Mouse (Mus musculus) brain, embryonic 18.5 days (tissue): ENCODE measurements around the gene Sidt2.
A peak's percentile ranks its signal among the peaks of the same experiment; 100 is the strongest.

Source experiments
- DNase-seq: peaks from one replicate; pipeline ENCODE4 v3.0.0-alpha.2; 2012; ENCODE audit warnings: low read depth, low spot score

The Sidt2 gene

DNA sequence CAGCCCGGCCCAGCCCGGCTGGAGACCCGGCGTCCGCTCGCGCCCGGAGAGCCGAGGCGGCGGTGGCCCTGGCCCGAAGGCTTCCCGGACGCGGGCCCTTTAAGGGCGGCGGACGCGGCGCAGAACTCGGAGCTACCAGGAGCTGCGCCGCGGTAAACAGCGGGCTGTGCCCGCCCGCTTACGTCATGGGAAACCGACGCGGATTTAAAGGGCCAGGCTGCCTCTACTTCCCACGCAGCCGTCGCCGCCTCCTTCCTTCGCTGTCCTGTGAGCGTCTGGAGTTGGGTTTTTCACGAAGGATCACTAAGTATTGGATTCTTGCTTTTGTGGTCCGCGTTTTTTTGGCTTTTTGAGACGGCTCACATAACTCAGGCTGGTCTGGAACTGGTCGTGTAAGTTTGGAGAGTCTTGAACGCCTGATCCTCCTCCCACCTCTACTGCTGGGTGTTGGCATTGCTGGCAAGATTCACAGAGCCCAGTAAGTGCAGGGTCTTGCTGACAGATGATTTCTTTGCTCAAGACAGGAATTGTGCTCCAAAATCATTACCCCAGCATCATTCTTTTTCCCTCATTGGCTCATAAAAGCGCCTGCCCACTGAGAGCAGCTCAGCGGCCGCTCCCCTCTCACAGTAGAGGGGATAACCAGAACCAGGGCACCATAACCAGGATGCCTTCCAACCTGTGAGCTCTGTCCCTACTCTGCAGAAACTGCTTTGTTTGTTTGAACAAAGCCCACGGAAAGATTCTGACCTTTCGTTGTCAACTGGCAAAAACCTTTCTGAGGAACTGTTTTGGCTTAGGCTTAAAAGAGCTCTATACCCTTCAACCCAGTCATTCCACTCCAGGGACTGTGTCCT is at the start of gene Sidt2:
Sidt2 (minus strand) TSS at position 152 of the 857 bp plus-strand sequence.
- peak; percentile 76 for DNase-seq

DNA sequence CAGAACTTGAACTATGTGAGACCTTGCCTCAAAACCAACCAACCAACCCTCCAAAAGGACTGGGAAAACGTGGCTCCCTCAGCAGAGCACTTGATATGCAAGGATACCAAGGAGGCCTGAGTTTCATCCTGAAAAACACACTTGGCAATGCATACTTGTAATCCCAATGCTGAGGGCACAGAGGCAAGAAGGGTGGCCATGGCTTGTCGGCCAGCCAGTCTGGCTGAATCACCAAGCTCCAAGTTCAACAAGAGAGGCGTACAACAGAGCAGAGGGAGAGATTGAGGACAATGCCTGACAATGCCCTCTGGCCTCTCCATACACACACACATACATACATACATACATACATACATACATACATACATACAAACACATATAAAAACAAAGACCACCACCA is 49.5 kb upstream of the Sidt2 start:
- no peak for DNase-seq

DNA sequence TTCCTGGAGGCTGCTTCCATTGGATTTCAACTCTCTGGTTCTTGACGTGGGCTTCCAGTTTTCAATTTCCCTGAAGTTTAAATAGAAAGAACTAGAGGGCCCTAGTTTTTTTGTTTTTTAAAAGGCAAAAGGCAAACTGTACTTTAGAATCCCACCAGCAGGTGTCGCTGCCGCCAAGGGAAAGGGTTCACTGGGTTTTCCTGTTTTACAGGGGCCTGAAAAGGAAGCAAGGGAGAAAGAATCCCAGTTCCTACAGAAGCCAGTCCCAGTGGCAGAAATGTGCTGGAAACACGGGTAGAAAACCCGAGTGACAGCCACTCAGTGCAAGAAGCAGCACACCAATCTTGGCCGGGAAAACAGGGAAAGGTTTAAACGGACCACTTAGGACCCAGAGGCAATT is 48.7 kb upstream of the Sidt2 start:
- DNase-seq: peak; percentile 60

DNA sequence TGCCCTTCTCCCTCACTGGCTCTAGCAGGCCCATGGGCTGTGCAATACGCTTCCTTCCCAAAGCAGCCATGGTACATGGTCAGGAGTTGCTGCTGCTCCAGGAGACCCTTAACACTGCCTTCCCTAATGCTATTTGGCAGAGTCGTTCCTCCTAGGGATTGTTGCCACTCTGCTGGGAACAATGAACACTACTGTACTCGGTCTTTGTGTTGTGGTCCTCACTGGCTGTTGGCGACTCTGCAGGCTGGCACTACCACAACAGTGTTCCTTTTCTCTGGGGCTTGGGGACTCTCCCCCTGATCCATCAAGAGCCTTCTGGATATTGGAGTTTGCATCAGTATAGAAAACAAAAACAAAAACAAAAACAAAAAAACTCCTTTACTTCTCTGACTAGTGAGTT is 44.0 kb upstream of the Sidt2 start:
- DNase-seq: no peak

DNA sequence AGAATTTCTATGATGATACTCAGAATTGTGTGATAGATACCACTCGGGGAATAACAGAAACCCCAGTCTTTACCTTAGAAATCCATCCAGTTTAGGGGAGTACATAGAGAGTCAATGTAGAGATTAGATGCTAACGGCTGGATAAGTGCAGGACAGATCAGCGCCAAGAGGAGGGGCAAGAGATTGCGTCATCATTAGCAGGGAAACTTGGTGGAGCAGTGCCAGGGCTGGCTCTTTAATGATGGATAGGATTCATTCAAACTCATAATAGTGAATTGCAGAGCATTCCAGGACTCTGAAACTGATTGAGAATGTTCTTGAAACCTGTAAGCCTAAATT is 30.1 kb upstream of the Sidt2 start:
- DNase-seq: no peak

DNA sequence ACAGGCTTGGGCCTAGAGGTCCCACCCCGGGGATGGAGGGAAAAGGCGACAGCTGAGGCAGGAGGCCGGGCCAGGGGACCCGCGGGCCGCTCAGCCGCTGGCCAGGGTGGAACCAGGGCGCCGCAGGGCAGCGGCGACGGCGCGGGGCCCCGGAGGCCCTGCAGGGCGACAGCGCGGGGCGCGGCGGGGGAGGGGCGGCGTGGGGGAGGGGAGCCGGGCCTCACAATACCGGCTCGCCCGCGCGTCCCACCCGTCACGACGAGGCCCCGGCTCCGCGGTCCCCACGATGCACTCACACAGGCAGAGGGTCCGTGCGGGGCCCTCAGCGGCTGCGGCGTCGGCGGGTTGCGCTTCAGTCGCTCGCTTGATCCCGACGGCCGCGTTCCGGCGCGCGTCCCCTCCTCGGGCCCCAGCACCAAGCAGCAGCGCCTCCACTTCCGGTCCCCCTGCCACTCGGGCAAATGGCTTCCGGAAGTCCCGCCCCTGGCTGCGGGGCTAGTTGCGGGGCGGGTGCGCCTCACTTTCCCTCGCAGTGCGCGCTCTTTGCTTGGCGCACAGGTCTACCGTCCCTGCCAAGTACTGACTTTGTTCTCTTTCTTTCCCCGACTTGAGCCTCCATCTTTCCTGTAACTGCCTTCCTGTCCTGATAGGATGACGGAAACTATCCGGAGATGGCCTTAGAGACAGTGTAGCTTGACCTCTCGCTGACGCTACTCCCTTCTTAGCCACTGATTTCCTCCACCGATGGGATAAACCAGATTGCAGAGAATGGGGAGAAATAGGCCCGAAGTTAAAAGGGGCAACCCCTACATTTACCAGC is 29.6 kb upstream of the Sidt2 start:
- DNase-seq: peak; percentile 75

DNA sequence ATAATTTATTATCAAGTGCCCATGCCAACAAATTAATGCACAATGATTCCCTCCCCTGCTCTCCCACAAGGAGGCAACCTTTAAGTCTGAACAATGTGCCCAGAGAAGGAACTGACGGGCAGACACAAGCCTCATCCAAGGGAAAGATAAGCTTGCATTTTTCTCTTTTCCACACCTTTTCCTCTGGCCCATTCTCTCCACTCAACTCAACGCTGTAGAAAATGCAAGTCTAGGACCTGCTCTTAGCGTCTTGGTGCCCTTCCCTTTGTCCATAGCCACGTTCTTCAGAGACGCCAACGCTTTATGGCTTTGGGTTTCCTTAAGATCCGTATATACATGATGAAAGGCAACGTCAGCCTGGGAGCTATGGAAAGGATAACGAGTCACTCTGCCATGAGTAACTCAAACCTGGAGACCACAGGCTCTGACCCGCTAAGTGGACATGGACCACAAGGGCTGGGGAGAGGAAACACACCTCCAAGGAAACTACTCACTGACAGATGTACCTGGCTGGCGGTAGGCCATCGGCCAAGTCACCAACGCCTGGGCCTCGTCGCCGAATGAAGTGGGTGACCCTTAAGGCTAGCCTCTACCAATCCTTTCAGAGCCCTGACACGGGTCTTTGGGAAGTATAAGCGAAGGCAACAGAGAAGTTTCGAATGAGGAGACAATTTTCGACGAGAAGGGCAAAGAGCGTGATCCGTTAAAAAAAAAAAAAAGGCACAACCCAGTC is 28.8 kb upstream of the Sidt2 start:
- no peak for DNase-seq

DNA sequence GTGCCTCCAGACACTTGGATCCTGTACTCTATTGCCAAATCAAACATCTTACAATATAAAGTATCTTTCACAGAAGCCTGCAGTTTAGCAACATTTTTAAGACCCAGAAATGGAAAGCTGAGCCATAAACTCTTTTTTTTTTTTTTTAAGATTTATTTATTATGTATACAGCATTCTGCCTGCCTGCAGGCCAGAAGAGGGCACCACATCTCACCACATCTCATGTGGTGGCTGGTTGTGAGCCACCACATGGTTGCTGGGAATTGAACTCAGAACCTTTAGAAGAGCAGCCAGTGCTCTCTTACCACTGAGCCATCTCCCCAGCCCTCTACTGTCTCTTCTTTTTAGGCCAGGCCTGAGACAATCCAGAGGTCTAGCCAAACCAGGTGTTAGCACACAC is 26.3 kb upstream of the Sidt2 start:
- no peak for DNase-seq

DNA sequence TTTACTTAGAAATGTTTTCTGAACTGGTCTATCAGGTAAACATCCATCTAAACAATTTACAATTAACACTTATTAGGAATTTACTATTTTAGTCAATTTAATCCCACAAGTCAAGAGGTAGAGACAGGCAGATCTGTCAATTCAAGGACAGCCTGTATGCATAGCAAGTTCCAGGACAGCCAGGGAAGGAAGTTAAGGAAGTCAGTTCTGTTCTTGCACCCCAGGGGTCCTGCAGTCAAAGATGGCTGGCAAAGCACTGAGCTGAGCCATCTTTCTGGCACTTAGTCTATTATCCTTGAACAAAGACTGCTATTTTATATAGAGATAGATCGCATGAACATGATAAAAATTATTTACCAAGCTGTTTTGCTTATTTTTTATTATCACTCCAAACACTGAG is 25.6 kb upstream of the Sidt2 start:
- DNase-seq: no peak

DNA sequence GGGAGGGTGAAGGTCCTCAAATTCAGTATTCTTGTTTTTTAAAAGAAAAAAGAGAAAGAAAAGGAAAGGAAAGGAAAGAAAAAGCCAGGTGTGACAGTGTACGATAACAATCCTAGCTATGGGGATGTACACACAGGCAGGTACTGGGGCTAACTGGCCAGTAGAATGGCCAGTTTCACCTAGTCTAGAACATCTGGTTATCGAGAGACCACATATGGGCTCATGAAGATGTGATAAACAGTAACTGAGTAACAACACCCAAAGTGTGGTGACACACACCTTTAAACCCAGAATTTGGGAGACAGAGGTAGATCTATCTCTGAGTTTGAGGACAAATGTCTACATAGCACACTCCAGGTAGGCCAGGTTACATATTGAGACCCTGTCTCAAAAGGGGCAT is 24.7 kb upstream of the Sidt2 start:
- DNase-seq: no peak

DNA sequence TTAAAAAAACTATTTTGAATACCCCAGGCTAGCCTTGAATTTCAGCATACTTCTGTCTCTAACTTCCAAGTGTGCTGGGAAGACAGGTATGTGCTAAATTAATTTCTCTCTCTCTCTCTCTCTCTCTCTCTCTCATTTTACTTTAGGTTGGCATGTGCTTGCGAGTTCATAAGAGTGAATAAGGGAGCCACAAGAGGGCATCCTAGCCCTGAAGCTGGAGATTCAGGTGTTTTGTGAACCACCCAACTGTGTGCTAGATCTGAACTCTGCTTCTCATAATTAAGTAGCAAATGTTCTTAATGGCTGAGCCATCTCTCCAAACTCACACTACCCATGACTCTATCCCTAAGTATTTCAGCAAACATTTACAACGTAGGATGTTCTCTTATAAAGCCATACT is 21.8 kb upstream of the Sidt2 start:
- no peak for DNase-seq

DNA sequence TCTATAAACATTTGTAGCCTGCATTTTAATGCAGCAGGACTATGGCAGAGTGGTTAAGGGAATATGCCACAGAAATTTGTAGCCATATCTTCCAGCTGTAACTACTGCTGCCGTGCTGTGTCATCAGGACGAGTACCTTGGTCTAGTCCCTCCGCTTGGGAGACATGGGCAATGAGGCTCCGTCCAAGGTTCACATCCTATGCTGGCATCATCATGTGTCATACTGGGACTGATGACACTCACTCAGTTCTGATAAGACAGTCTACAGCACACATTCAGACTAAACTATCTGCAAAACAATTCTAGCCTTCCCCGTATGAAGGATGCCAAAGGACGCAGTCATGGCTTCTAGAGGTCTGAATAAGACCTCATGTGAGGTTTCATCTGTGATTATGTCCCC is 8.5 kb upstream of the Sidt2 start:
- no peak for DNase-seq

DNA sequence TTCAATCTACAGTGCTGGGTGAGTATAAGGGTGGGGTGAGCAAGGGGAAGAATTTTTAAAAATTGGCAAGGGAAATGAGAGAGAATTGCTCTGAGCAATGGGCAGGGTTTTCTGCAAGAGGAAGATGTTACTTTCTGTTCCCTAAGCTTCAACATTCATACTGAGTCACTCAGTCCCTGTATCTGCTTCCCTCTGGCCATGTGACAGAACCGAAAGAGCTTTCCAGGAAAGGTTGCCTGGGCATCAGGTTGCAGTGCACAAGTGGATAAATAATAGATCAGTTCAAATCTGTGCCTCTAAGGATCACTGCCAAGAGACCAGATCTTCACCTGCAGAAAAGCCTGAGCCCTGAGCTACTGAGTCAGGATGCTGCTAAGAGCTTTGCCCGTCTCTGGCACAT is 6.8 kb upstream of the Sidt2 start:
- no peak for DNase-seq

DNA sequence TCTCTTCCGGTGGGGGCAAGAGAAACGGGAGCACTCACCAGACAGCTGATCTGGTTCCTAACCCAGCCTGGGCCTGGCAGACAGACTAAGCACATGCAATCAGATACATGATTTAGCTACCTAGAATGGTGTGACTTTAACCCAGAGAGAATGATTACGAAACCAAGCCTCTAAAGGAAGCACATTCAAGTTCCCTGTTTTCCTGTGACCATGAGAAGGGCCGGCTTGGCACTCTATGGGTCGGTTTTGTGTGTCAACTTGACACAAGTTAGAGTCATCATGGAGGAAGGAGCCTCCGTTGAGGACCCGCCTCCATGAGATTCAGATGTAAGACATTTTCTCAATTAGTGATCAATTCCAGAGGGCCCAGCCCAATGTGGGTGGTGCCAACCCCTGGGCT is 4.6 kb upstream of the Sidt2 start:
- no peak for DNase-seq

DNA sequence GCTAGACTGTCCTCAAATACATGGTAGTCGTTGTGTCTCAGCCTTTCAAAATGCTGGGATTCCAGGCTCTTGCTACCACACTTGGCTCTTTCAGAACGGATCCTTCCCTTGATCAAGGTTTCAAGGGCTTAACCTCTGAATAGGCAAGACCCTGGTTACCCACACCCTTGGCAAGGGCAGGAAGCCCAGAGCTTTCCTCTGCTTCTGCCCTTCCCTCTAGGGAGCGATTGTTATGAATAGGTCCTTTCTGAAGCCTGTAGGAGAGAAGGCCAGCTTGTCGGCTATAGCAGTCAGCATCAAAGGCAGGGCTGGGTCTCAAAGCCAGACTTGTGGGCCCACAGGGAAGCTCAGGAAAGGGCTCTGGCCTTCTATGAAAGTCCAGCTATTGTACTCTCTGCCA is 3.8 kb upstream of the Sidt2 start:
- no peak for DNase-seq

DNA sequence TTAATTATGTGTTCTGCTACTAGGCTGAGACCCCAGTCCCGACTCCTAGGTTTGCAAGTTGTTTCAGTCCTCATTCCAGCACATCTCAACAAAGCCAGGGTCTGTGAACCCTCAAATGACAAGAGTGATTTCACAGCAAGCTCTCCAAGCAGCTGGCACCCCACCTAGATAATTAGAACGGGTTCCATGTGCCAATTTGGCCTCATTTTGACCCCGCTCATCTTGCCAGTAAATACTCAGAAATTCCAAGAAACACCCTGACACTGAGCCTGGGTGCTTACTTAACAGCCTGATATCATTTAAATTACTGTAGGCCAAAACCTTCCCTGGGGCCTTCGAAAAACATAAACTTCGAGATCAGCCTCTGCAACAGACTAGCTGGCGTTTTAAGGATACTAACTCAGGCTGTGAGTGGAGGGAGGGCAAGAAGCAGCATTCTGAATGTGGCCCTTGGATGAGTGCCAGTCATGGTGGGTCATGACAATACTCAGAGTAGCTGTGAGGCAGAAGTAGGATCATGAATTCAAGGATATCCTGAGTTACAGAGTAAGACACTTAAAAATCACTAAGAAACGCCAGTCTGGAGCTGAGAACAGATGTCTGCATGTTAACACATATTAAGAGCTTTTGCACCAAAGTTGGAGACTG is 3.1 kb upstream of the Sidt2 start:
- no peak for DNase-seq

DNA sequence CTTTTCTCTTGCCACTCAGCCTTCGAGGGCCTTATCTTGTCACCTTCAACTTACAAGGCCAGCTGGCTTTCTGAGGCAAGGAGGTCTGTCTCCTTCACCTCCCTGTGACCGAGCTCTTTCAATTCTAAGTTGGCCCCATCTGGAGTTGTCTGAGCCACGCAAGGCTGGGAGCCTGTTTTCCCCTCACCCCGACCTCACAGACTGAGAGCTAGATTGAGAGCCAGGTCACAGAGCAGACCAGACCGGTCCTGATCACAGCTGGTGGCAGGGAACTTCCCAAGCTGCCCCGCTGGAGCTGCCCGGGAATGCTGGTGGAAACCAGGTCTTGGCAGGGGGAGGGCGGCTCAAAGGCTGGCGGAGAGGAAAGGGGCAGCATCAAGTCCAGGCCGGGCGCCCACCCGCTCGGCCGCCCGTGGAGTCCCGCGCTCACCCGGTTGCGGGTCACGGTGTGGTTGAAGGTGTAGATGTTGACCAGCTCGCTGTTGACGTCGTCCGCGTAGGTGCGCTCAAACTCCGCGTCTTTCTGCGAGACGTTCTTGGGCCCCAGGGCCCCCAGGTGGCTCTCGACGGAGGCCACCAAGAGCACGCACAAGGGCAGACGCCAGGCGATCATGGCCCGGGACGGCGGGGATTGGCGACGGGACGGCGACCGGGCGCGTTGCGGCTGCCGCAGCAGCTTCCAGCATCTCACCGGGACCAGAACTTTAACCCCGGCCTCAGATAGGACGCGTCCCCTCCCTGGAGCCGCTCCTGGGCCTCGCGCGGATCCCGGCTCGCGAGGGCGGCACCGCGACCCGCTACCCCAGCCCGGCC is 558 bp downstream of the Sidt2 start:
- DNase-seq: no peak

DNA sequence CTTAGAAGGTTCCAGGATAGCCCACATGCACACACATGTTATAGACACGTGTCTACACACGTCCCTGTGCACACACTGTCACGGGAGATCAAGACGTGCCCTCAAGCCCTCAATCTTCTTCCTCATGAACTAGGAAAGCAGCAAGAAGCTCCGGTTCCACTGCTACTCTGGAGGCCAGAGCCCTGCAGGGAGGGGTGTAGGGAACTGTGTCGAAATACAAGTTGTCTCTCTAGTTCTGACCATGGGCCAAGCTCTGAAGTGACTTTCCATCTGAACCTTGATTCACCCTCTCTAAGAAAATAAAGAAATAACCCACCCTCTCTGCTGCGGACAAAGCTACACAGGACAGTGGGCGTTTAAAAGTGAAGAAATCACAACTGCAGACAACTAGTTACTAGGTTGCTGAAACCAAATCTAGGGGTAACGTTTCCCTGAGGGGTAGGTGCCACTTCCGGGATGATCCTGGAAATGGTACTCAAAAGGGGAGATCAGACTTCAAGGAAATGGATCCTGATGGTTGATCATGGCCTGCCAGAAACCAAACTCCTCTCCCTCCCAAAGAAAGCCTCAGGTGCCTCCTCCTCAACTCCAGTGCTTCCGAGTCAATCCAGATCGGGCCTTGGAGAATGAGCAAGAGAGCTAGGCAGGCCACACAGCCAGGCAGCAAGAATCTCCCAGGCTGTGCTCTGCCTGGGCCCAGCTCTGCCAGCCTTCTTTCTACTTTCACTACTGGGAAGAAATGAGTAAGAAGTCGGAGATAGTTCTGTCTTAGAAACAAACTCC is 1.4 kb downstream of the Sidt2 start:
- DNase-seq: no peak

DNA sequence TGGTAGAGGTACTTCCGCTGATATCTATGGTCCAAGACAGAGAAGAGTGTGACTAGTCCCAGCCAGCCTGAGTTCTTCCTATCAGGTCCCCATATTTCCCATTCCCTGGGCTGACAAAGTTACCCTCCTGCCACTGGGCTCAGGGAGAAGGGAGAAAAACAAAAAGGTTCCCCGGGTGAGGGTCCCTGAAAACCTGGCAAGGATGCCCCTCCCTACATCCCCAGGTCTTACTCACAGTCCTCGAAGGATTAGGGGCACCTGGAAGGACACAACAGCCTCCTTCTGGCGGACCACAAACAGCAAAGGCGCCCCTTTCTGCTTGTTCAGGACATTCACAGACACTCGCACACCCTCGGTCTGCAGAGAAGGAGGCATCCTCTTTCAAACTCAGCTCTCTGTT is 2.2 kb downstream of the Sidt2 start:
- DNase-seq: no peak

DNA sequence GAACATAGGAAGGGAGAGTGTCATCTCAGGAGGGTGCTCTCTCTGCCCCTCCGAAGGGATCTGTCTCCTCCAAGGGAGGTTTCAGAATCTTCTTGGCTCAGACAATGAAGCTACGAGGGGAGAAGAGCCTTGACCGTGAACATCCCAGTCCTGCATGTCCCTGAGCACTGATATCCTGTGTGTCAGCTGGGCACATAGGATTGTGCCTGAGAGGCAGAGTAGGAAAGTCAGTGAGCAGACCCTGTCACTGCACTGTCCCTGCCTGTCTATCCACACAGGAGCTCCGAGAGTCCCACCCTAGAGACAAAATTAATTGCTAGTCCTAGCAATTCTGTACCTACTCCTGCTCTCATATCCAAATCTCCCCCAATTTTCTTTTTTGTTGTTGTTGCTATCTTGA is 3.0 kb downstream of the Sidt2 start:
- DNase-seq: no peak

DNA sequence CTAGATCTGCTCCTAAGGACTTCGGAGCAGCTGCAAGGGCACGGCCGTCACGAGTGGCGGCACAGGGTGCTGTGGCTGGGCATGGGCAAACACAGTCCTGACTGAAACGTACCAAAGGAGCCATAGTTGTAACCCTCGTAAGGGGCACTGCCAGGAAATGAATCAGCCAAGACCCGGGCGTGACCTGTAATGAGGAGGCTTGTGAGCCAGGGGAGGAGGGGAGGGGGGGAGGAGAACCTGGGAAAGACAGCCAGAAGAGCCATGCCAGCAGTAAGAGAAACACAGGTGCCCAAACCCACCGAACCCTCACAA is 8.2 kb downstream of the Sidt2 start:
- no peak for DNase-seq
